Mouse (Mus musculus): ENCODE data around the gene Wdr47.
"Not testable (repeated sequence)": the region's sequence is repeated elsewhere in the genome, so short reads cannot be mapped to it uniquely, and the experiment has no call there.

The Wdr47 gene

GRCm38 (mm10) chr3:108639412-108639811 is 48.3 kb downstream of the Wdr47 start:
- DNase-seq (ENCODE audit: low spot score) = no peak

- no peak for DNase-seq (ENCODE audit: low spot score)
Measured at GRCm38 (mm10) chr3:108640998-108641397, 49.9 kb downstream of the Wdr47 start.

DNA sequence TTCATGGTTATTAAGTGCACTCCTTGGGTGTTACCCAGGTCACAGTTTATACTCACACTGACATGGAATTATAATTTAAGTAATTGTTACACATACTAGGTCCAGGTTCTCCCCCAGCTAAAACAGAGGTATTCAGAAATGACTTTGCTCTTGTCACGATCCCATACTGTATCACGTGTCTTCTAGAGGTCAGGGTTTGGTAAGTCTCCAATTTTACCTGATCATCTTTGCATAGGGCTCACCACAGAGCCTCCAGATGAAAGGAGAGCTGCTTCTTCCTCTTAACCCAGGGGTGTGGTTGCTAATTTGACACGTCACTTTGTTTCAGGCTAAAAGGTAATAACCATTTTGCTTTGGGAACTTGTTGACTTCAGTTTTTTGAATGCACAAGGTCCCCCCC is 53.8 kb downstream of the Wdr47 start:
- DNase-seq (ENCODE audit: low spot score) = no peak

GRCm38 (mm10) chr3:108646036-108646435 is 55.0 kb downstream of the Wdr47 start:
- DNase-seq (ENCODE audit: low spot score) = no peak

- not testable (repeated sequence) for DNase-seq (ENCODE audit: low spot score)
Measured at GRCm38 (mm10) chr3:108647681-108648080, 56.6 kb downstream of the Wdr47 start.

DNA sequence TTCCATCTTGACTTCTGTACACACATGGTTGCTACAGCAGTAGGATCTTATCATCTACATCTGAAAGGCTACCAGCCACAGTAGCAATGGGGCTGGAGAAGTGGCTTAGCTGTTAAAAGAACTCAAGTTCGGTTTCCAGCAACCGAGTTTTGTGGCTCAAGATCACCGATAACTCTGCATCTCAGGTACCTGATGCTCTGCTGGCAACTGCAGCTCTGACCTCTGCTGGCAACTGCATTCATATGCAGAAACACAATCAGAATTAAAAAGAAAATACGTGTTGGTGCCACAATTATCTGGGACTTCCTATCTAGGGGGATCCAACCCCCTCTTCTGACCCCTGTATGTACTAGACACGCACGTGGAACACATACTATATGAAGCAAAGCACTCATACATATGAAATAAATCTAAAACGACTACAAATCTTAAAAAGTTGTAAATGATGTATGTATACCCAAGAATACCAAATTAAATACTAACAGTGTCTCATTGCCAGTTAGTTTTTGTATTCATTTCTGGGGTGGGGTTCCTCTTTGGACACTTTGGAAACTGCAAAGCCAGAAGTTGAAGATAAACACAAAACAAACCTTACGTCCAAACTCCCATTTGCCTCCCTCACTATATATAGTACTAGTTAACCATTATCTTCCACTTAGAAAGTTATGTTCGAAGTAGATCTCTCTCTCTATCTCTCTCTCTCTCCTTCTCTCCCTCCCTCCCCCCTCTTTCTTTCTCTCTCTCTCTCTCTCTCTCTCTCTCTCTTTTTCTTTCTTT is 62.0 kb downstream of the Wdr47 start:
- peak; percentile 2 for DNase-seq (ENCODE audit: low spot score)

GRCm38 (mm10) chr3:108653710-108654379 is 62.8 kb downstream of the Wdr47 start, which contains the start of gene Clcc1:
TSS of gene Clcc1 (plus strand) at chr3:108653913.
- peak; percentile 96 for DNase-seq (ENCODE audit: low spot score)

DNA sequence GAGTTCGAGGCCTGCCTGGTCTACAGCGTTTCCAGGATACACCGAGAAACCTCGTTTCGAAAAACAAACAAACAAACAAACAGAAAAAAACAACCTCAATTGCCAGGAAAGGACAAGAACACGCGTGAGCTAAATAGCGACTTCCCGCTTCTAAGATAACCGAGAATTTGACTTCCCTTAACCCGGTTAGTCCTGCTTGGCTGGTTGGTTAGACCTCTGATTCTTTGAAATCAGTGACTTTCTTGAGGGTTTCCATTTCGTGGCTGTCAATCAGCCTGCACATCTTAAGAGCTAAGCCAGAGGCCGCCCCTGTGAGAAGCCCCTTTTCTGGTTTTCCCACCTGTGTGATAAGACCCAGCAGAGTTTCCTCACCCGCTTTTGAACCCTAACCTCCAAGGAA is 63.5 kb downstream of the Wdr47 start:
- DNase-seq (ENCODE audit: low spot score) = no peak

DNA sequence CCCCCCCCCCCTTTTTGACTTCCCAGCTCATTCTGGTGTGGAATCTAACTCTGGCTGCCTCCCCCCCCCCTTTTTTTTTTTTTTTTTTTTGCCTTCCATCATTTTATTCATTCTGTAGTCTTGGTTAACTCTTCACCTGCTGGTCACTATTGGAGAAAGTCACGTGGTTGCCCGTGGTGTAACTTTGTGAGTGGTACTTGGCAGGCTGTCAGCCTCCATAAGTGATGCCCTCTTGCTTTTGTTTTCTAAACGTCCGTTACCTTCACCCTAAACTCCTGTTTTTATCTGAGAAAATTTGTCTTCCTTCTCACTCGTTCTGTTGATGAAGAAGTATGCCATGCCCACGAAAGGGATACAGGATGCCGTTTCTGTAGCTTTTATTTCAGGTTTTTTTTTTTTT is 64.4 kb downstream of the Wdr47 start:
- DNase-seq (ENCODE audit: low spot score) = no peak

DNA sequence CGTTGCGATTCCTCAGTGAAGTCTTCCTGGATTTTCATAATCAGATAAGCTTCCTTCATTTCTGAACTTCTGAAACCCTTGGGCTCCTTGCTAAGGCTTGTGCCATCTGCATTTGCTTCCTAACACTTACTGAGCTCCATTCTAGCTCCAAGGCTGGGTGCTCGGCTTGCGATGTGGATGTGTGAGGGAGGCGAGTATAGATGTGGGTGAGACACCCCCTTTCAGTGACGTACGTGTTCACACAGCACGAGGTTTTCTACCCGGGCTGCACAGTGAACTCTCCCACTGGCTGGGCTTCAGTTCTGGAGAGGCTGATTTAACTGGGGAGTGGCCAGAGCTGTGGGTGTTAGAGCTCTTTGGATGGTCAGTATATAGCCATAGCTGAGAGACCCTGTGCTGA is 67.5 kb downstream of the Wdr47 start:
- no peak for DNase-seq (ENCODE audit: low spot score)

DNA sequence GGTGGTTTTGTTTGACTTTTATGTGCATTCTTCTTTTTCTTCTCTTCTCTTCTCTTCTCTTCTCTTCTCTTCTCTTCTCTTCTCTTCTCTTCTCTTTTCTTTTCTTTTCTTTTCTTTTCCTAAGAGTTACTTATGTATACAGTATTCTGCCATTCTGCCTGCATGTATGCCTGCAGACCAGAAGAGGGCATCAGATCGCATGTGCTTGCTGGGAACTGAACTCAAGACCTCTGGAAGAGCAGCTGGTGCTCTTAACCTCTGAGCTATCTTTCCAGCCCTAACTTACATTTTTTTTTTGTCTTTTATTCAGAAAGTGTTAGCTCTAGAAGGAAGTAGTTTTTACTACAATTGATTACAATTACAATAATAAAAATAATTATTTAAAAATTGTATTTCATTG is 69.9 kb downstream of the Wdr47 start:
- DNase-seq (ENCODE audit: low spot score) = no peak

DNA sequence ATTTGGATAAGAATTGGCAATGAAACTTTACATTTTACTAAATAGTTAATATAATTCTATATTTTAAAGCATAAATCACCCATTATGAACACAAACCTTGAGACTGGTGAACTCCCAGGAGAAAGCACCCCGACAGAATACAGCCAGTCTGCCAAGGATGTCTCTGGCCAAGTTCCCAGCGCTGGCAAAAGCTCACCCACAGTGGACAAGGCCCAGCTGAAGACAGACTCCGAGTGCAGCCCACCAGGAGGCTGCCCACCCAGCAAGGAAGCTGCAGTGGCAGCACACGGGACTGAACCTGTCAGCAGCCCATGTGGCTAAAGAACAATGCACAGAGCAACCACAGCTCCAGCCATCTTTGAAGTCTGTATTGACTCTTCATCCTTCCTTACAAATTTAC is 85.5 kb downstream of the Wdr47 start:
- no peak for DNase-seq (ENCODE audit: low spot score)

DNA sequence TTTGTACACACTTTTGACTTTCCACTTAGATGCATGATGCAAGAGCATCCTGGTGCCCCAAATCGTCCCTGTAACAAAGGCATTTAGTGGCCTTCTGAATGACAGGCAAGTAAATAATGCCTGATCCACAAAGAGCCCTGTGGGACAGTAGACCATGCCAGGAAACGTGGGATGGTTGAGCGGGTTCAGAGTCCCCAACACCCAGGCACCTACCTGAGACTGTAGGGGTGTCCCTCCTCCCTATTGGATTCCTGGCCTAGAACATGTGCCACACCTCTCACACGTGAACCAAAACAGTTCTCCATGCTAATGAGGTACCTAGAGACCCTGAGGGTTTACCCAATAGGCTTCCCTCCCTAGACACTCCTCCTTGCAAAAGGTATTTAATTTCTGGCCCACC is 89.9 kb downstream of the Wdr47 start:
- DNase-seq (ENCODE audit: low spot score) = no peak

- not testable (repeated sequence) for DNase-seq (ENCODE audit: low spot score)
Measured at GRCm38 (mm10) chr3:108683597-108683996, 92.5 kb downstream of the Wdr47 start.

DNA sequence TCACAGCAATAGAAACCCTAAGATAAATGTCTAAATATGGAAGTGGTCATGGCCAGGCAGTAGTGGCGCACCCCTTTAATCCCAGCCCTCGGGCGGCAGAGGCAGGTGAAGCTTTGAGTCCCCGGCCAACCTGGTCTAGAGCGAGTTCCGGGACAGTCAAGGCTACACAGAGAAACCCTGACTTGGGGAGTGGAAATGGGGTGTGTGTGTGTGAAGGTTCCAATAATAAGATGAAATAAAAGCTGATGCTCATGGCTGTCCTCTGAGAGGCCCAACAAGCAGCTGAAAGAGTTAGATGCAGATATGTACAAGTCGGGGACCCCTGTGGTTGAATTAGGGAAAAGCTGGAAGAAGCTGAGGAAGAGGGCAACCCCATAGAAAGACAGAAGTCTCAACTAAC is 94.6 kb downstream of the Wdr47 start:
- no peak for DNase-seq (ENCODE audit: low spot score)

DNA sequence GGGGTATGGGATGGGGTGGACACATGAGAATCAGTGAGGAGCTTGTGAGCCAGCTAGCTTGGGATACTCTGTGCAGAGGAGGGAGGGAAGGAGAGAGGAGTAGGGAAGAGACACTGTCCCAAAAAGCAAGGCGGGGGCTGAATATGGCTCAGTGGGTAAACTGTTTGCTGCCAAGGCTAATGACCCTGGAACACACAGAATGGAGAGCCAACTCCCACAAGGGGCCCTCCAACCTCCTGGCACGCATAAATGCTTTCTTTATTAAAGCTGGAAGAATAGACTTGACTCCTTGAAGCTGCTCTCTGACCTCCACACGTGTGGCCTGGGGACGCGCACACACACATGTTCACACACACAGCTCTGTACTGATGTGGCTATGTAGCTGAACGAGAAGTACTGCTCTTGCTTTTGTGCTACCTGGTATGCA is 97.9 kb downstream of the Wdr47 start:
- DNase-seq (ENCODE audit: low spot score) = no peak

DNA sequence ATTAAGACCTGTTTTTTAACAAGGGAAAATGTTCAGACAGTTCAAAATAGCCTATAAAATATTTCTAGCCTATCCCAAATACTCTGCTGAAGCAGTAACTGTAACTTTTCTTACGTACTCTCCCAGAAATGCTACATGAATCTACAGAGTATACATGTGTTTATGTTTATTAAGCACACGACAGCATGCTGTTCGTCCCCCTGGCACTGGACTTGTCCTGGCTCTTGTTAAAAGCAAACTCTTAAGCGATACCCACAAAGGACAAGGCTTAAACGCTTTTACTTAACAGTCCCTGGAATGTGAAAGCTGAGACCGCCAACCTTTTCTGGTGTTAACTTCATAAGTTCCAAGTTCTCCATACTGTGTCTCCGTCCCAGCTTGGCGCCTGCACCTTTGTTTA is 98.4 kb downstream of the Wdr47 start:
- DNase-seq (ENCODE audit: low spot score) = no peak

DNA sequence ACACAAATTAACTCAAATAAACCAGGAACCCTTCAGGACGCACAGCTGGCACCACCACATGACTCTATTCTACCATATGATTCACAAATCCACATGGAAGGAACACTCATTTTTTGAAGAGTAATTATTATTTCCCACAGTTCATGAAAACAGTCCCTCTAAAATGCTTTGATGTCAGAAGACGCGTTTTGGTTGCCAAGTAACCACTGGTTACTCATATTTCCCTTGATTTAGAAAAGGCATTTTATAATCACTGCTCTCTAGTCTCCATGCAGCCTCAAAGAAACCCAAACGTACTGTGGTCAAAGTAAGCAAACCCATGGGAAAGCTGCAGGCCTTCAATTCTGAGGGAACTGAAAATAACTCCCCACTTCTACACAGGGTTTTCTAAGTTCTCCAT is 98.9 kb downstream of the Wdr47 start:
- DNase-seq (ENCODE audit: low spot score) = no peak

DNA sequence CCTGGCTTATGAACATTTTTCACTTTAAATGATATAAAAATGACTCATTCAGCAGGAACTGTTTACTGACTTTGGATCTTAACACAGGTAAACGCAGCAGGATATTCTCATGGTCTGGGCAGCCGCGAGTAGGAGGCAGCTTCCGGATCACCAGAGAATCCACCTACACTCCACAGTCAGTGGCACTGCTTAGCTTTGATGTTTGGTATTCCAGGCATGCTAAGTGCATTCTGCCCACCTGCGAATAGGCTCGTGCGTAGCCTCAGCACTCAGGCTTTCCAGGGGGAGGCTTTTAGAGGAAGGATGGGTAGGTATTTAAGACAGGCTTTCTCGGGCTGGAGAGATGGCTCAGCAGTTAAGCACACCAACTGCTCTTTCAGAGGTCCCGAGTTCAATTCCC is 103.2 kb downstream of the Wdr47 start:
- peak; percentile 36 for DNase-seq (ENCODE audit: low spot score)
